Mouse (Mus musculus) adipocyte (in vitro differentiated cells): ENCODE data around the gene Pofut2.

Experiments used
- DNase-seq: peaks from one replicate; pipeline ENCODE4 v3.0.0-alpha.2; 2016; ENCODE audit warnings: low spot score

Gene Pofut2

GRCm38 (mm10) chr10:77315682-77316081 is 56.7 kb downstream of the Pofut2 start:
- no peak for DNase-seq
